Mouse (Mus musculus): ENCODE results near the gene Tmem119.

Tmem119 gene

DNA sequence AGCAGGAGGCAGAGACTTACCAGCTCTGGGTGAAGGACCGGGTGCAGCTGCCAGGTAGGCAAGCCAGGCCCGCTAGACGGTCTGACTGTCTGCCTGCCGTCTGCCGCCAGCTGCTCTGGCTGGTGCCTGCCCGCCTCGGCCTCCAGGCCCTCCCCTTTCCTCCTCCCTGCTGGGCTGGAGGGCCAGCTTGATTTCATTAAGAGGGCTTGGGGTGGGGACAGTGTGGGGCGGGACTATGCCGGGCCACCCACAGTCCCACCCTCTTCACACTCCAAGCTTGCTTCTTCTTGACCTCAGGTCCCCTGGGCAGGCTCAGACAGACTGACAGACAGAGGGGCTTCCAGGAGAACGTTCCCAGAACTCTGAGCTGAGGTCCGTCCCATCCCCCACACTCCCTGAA lies at the start of gene Tmem119:
Tmem119 (minus strand) TSS at position 237 of the 400 bp plus-strand sequence.
- no peak for DNase-seq (ENCODE audit: low spot score in 2 of 2)

- no peak for DNase-seq (ENCODE audit: low spot score in 2 of 2)
These were observed 47.3 kb upstream of the Tmem119 start for GRCm38 (mm10) chr5:113847636-113848035.

DNA sequence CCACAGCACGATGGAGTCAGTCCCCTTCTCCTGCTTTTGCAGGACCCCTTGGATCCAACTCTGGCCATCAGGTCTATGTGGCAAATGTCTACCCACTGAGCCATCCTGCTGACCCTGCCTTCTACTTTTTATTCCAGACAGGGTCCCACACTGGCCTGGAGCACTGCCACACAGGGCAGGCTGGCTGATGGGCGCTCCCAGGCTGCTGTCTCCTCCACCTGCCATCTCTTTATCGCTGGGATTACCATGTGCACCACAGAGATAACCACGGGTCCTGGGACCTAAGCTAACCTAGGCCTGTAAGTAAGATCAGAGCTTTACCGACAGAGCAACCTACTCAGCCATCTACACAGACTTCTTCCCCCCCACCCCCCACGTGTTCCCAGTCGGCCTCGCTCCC lies 46.3 kb upstream of the Tmem119 start:
- peak in 1 of 2 experiments; percentile 68 for DNase-seq (ENCODE audit: low spot score in 2 of 2)

- no peak for DNase-seq (ENCODE audit: low spot score in 2 of 2)
These were observed 45.3 kb upstream of the Tmem119 start for GRCm38 (mm10) chr5:113845627-113846026.

GRCm38 (mm10) chr5:113844721-113845120 lies 44.4 kb upstream of the Tmem119 start:
- peak; percentile 82 to 93 for DNase-seq (ENCODE audit: low spot score in 2 of 2)

DNA sequence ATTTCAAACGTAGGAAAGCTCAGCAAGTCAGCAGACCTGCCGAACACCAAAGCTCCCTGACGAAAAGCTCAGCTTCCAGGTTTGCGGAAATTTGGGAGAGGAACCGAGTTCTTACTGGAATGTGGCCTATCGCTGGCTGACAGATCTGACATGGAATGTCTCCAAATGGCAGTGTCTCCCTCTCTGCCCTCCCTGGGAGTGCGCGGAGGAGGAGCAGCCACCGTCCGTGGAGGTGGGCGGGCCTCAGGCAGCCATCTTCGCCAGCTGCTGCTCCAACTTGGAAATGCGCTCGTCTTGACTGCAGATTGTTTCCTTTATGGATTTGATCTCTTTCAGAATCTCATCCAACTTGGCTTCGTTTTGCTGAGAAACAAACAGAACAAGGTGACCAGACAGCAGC lies 43.8 kb upstream of the Tmem119 start:
- no peak for DNase-seq (ENCODE audit: low spot score in 2 of 2)

DNA sequence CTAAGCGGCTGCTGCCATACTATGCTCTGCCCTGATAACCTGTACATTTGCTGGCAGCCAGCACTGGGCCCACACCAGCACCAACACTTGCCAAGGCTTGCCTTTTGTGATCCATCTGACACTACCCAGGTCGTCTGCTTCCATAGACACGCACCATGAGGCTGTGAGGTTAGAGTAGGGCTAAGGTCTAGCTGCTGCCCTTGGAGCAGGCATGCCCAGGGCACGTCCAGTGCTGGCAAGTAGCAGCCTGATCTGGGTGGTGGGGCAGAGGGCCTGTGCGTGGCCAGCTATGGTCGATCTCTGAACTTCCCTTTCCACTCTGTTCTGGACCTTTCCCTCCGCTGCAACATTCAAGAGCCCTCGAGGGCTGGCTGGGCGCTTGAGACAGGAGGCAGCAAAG lies 42.6 kb upstream of the Tmem119 start:
- DNase-seq (ENCODE audit: low spot score in 2 of 2) = no peak

GRCm38 (mm10) chr5:113842244-113842643 lies 41.9 kb upstream of the Tmem119 start:
- no peak for DNase-seq (ENCODE audit: low spot score in 2 of 2)

- no peak for DNase-seq (ENCODE audit: low spot score in 2 of 2)
These were observed 41.2 kb upstream of the Tmem119 start for GRCm38 (mm10) chr5:113841243-113842225.

- DNase-seq (ENCODE audit: low spot score in 2 of 2) = no peak
These were observed 40.1 kb upstream of the Tmem119 start for GRCm38 (mm10) chr5:113840443-113840842.

- no peak for DNase-seq (ENCODE audit: low spot score in 2 of 2)
These were observed 36.6 kb upstream of the Tmem119 start for GRCm38 (mm10) chr5:113836961-113837360.

GRCm38 (mm10) chr5:113833316-113833947 lies 33.1 kb upstream of the Tmem119 start:
- DNase-seq (ENCODE audit: low spot score in 2 of 2) = no peak

DNA sequence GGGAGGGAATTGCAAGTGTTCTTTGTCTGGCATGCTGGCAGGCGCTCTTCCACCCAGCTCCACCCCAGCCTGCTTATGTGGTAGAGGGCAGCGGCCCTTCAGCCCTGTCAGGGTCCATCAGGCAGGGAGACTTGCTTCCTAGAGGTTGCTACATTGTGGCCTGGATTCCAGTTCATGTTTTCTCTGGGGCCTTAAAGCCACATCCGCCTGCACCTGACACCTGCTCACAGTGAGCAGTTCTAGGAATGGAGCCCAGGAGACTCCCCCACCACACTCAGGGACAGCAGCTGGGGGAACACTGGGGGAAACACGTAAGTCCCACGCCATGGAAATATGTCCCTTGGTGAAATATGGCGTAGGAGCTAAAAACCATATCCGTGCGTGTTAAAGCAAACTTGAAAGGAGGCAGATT lies 32.2 kb upstream of the Tmem119 start, which contains the start of gene Selplg:
Selplg (minus strand) TSS at position 155 of the 412 bp plus-strand sequence.
- DNase-seq (ENCODE audit: low spot score in 2 of 2) = peak in 1 of 2 experiments; percentile 49

DNA sequence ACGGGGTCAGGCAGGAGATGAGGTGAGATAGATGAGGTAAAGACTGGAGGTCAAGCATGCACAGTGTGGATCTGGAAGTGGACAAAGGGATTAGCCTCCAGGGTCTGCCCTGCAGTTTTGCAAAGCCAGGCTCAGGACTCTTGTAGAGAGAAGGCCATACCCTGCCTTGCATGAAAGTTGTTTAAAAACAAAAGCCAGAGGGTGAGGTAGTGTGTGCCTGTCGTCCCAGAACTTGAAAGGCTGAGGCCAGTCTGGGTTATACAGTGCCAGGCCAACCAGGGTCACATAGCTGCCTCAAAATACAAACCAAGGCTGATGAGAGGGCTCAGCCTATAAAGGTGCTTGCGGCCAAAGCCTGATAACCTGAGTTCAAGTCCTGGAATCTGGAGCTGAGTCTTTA lies 31.4 kb upstream of the Tmem119 start:
- no peak for DNase-seq (ENCODE audit: low spot score in 2 of 2)

- no peak for DNase-seq (ENCODE audit: low spot score in 2 of 2)
These were observed 30.5 kb upstream of the Tmem119 start for GRCm38 (mm10) chr5:113830796-113831195.

GRCm38 (mm10) chr5:113830292-113830643 lies 30.0 kb upstream of the Tmem119 start:
- peak; percentile 83 to 89 for DNase-seq (ENCODE audit: low spot score in 2 of 2)

- DNase-seq (ENCODE audit: low spot score in 2 of 2) = no peak
These were observed 29.4 kb upstream of the Tmem119 start for GRCm38 (mm10) chr5:113829566-113830291.

- no peak for DNase-seq (ENCODE audit: low spot score in 2 of 2)
These were observed 28.2 kb upstream of the Tmem119 start for GRCm38 (mm10) chr5:113828481-113828880.

DNA sequence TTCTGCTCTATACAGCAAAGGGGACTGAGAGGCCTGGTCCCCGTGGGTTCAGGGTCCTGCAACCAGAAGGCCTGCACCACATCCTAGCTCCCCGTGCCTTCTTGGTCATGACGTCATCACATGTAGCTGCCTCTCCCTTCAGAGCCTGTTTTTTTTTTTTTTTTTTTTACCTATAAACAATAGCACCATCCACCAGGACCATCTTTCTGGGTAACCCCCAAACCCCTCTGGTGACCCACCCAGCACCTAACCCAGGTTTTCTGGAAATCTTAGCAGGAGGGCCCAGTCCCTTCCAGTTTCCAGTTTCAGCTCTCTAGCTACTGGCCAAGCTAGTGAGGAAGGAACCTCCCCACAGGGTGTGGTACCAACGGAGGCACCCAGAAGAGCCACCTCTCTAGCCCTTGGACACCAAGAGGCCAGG lies 27.7 kb upstream of the Tmem119 start:
- DNase-seq (ENCODE audit: low spot score in 2 of 2) = no peak

DNA sequence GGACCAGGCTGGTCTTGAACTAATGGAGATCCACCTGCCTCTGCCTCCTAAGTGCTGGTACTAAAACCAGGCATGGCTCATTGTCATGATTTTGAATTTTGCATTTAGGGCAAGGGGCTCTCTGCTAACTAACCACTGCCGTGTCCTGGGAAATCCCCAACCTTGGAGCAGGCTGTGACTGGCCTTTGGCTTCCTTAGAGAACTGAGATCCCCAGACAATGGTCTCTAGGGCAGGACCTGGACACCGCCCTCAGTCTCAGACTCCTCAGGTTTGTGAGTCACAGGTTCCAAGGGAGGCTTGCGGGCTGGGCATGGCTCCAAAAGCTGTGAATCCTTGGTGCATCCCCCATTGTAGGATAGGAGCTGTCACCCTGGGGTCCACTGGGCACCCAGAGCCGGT lies 26.3 kb upstream of the Tmem119 start:
- no peak for DNase-seq (ENCODE audit: low spot score in 2 of 2)

- no peak for DNase-seq (ENCODE audit: low spot score in 2 of 2)
These were observed 25.2 kb upstream of the Tmem119 start for GRCm38 (mm10) chr5:113825558-113825957.

GRCm38 (mm10) chr5:113824228-113824627 lies 23.9 kb upstream of the Tmem119 start:
- DNase-seq (ENCODE audit: low spot score in 2 of 2) = no peak
